Mouse (Mus musculus) intestine, embryonic 14.5 days (tissue): ENCODE results near the gene Krcc1. TPM values are rescaled to one million over a fixed set of nuclear protein-coding genes. Genes with fewer than 3 reads are reported as not detected.
"Not testable (repeated sequence)": the region's sequence is repeated elsewhere in the genome, so short reads cannot be mapped to it uniquely, and the experiment has no call there.

Source experiments
- ATAC-seq: fragments of 200-750 bp; cut with Nextera tagmentation; replicated peaks from 2 replicates; pipeline ENCODE4 v1.8.0; 2017; ENCODE audit warnings: low read depth, moderate number of reproducible peaks, moderate TSS enrichment, moderate library complexity; ENCODE audit not compliant: low FRiP score, low TSS enrichment
- DNase-seq: peaks from one replicate; pipeline ENCODE4 v3.0.0-alpha.2; 2018; ENCODE audit warnings: low spot score
- H3K27ac ChIP-seq: fragments of 300-500 bp; sonication (generic); 2 replicates; pipeline ENCODE4 v1.5.1; 2014; ENCODE audit warnings: low read depth, mild to moderate bottlenecking, control low read depth
- H3K27me3 ChIP-seq: fragments of 300-500 bp; sonication (generic); replicated peaks from 2 replicates; pipeline ENCODE4 v1.6.1; 2014; ENCODE audit warnings: low read length, control low read depth; ENCODE audit not compliant: control insufficient read depth, insufficient read depth
- H3K36me3 ChIP-seq: fragments of 300-500 bp; sonication (generic); 2 replicates; pipeline ENCODE4 v1.6.1; 2014; ENCODE audit warnings: low read length, control low read depth; ENCODE audit not compliant: control insufficient read depth, insufficient read depth
- H3K4me1 ChIP-seq: fragments of 300-500 bp; sonication (generic); replicated peaks from 2 replicates; pipeline ENCODE4 v1.6.1; 2014; ENCODE audit warnings: low read length, control low read depth, mixed read lengths; ENCODE audit not compliant: control insufficient read depth, insufficient read depth
- H3K4me2 ChIP-seq: fragments of 300-500 bp; sonication (generic); 2 replicates; pipeline ENCODE4 v1.6.1; 2014; ENCODE audit warnings: low read length
- H3K4me3 ChIP-seq: fragments of 300-500 bp; sonication (generic); 2 replicates; pipeline ENCODE4 v1.5.1; 2014; ENCODE audit warnings: low read depth, low read length, control low read depth, mixed read lengths
- H3K9ac ChIP-seq: fragments of 300-500 bp; sonication (generic); 2 replicates; pipeline ENCODE4 v1.6.1; 2014; ENCODE audit warnings: mild to moderate bottlenecking, low read length
- H3K9me3 ChIP-seq: fragments of 300-500 bp; sonication (generic); 2 replicates; pipeline ENCODE4 v1.6.1; 2016; ENCODE audit warnings: low read length, control low read depth; ENCODE audit not compliant: control insufficient read depth
- WGBS: fragments of 180-500 bp; shearing (Covaris S2); extraction: QIAGEN DNeasy Blood & Tissue Kit; methylation state at CpG from one replicate; pipeline ENCODE4 v1.1.7; 2014; 5-methylcytosine and 5-hydroxymethylcytosine counted together
- microRNA-seq: library from miRNA; unstranded; fragments of <30 nt; microRNA quantifications from one replicate; pipeline ENCODE4, GENCODE M21; 2016
- polyA plus RNA-seq: library from polyadenylated mRNA; unstranded; fragments of >200 nt; fragmentation: Nextera tagmentation; extraction: Ambion mirVana; gene quantifications from 2 replicates; pipeline ENCODE4 v1.2.1, GENCODE M21; 2014

The Krcc1 gene
- polyA plus RNA-seq, 1 experiment from 2014 or later, result 55.7 TPM

- WGBS, result 80% methylated on average over 1 of the region's 4 CpGs
- H3K4me2 ChIP-seq, DNase-seq, ATAC-seq, H3K36me3 ChIP-seq, H3K4me1 ChIP-seq, H3K27me3 ChIP-seq, H3K9ac ChIP-seq, H3K4me3 ChIP-seq, H3K9me3 ChIP-seq, H3K27ac ChIP-seq: not testable (repeated sequence)
Observed at GRCm38 (mm10) chr6:71331491-71331890, 60.0 kb downstream of the Krcc1 start.

- Histone ChIP-seq H3K4me1 (no peaks in the 10 kb centered on the region), H3K4me3 (no peak overlapping the region), H3K4me2 (no peak overlapping the region), H3K9me3 (no peaks in the 10 kb centered on the region), H3K36me3 (no peaks in the 10 kb centered on the region), H3K27ac (no peak overlapping the region), H3K9ac (no peak overlapping the region), H3K27me3 (no peaks in the 10 kb centered on the region)
- WGBS, result 80% methylated on average over 11 of the region's 11 CpGs
- DNase-seq (no peak), ATAC-seq (no peak)
Observed at GRCm38 (mm10) chr6:71332236-71332965, 60.9 kb downstream of the Krcc1 start.

GRCm38 (mm10) chr6:71333031-71333430, 61.6 kb downstream of the Krcc1 start:
- no peak for DNase-seq

GRCm38 (mm10) chr6:71333578-71334273, 62.2 kb downstream of the Krcc1 start:
- Histone ChIP-seq H3K36me3 (no peaks in the 10 kb centered on the region), H3K9ac (no peak overlapping the region), H3K4me1 (no peaks in the 10 kb centered on the region), H3K27ac (no peak overlapping the region), H3K4me3 (no peak overlapping the region), H3K9me3 (no peaks in the 10 kb centered on the region), H3K4me2 (no peak overlapping the region), H3K27me3 (no peaks in the 10 kb centered on the region)
- 89% methylated on average over 11 of the region's 11 CpGs for WGBS
- ATAC-seq, result no peak
- DNase-seq, result no peak

More at GRCm38 (mm10) chr6:71333031-71333430, 61.6 kb downstream of the Krcc1 start:
- WGBS, result 78% methylated on average over 3 of the region's 3 CpGs
- H3K27me3 ChIP-seq, result no peaks in the 10 kb centered on the region
- H3K9ac ChIP-seq, result no peak overlapping the region
- no peaks in the 10 kb centered on the region for H3K9me3 ChIP-seq
- no peaks in the 10 kb centered on the region for H3K4me1 ChIP-seq
- no peak overlapping the region for H3K4me3 ChIP-seq
- no peak for ATAC-seq
- no peaks in the 10 kb centered on the region for H3K36me3 ChIP-seq
- H3K27ac ChIP-seq, result no peak overlapping the region
- no peak overlapping the region for H3K4me2 ChIP-seq

Small RNA genes lying within 50 kb of the gene (microRNA-seq; reads per million reads assigned to microRNA genes)
- gene Mir8112, result 19.9 reads per million, percentile 46 among the genes with 10 or more reads in this experiment

Other genes starting within 250 kb of the Krcc1 start
- gene Thnsl2, start 127.2 kb upstream of the Krcc1 start, polyA plus RNA-seq, result 21.5 and 23.0 TPM in 2 replicates
- 97.8 and 153 TPM in 2 replicates for gene Fabp1, start 71.8 kb upstream of the Krcc1 start, polyA plus RNA-seq
- gene Smyd1, start 50.6 kb downstream of the Krcc1 start, polyA plus RNA-seq, result 0.56 and 0.78 TPM in 2 replicates
- gene Cd8b1, start 51.1 kb downstream of the Krcc1 start, polyA plus RNA-seq, result 0.16 TPM in 1 of 2 replicates, not detected in the other
- gene Cd8a, start 101.8 kb downstream of the Krcc1 start, polyA plus RNA-seq, result not detected in 2 replicates
- gene Rmnd5a, start 169.0 kb downstream of the Krcc1 start, polyA plus RNA-seq, result 9.0 and 10.0 TPM in 2 replicates
- 26.8 and 29.7 TPM in 2 replicates for gene Rnf103, start 222.2 kb downstream of the Krcc1 start, polyA plus RNA-seq